Mouse (Mus musculus): ENCODE measurements at regions not wholly inside any gene's neighbourhood (a gene's known extent, or its start where the extent isn't known, plus 50 kb on each side); places are given as distances from the start of the nearest gene placed in this dataset.

DNA sequence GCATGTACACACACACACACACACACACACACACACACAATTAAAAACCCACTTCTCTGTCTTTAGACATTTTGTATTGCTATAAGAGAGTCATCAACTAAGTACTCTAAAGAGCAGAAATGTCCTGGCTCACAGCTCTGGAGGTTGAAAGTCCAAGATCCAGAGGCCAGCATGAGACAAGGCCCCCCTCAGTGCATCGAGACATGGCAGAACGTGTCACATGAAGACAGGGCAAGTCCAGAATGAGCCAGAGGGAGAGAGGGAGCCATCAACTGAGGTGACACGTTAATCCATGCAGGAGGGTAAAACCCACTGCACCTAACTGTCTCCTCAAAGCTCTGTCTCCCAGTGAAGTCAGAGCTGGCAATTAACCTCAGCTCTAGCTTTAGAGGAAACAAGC is 56.7 kb upstream of the Errfi1 start:
- TF ChIP-seq POLR2A (IDR thresholded peaks at IDR 0.05; ENCODE audit: insufficient read depth, low read length) (no peak), CTCF (IDR thresholded peaks at IDR 0.05; ENCODE audit: low read depth, low read length) (no peak), EP300 (IDR thresholded peaks at IDR 0.05; ENCODE audit: insufficient read depth, low read depth, low read length) (no peak)

Measured in ES-Bruce4 (cell line).